Mouse (Mus musculus) olfactory bulb, adult 2 months (tissue): Measurements from ENCODE around the gene Bcl3.

Source experiments
- CTCF ChIP-seq: fragments of 200-500 bp; IDR thresholded peaks from 2 replicates; pipeline ENCODE4 v1.5.1; 2012; ENCODE audit warnings: low read depth, mild to moderate bottlenecking, low read length, moderate library complexity; ENCODE audit not compliant: insufficient read depth
- POLR2A ChIP-seq: fragments of 200-500 bp; IDR thresholded peaks from 2 replicates; pipeline ENCODE4 v1.6.1; 2012; ENCODE audit warnings: mild to moderate bottlenecking, low read depth, low read length, moderate library complexity; ENCODE audit not compliant: insufficient read depth

DNA sequence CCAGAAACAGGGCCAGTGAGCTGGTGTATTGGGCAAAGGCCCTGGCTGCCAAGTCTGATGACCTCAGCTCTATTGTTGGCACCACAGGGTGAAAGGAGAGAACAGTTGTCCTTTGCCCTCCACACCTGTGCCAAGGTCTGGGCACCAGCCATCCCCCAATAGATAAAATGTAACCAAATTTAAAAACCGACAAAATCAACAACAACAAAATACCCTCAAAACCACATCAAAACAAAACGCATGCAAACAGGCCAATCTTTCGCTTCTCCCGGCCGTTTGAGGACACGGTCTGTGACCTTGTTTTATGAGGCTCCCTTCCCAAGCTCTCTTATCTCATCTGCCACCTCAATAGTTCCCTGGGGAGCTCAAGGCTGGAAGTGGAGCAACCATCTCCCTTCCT lies 43.9 kb upstream of the Bcl3 start:
- TF ChIP-seq POLR2A (no peak), CTCF (no peak)
